Comparison of ENCODE assay signal across 27 mouse cellular contexts in genomic region chr10:18532293-18532692, GRCm38 (mm10). TPM values are rescaled to one million over a fixed set of nuclear protein-coding genes. Genes with fewer than 3 reads are reported as not detected.
DNase-seq lines count a peak whose midpoint lies in the region; ATAC-seq and TF ChIP-seq lines count a peak whose summit lies in the region.
"Had no signal": no experiment of that assay in that cellular context is flagged by ENCODE, and none has a peak within 500 bp of the region (broad histone marks: within the 10 kb centered on the region; RNA-seq: fewer than 3 reads in every experiment).

No protein-coding gene starts in this region.

- 70% methylated on average over 8 of the region's 8 CpGs for WGBS in kidney, postnatal 0 days

- no peak overlapping the region for H3K4me2 ChIP-seq in kidney, postnatal 0 days (ENCODE audit: low read length)
- H3K4me2 ChIP-seq: embryonic facial prominence, embryonic 15.5 days; forebrain, embryonic 15.5 days; limb, embryonic 12.5 days; liver, embryonic 12.5 days; midbrain, embryonic 13.5 days had no signal

- no peak overlapping the region for H3K9ac ChIP-seq in kidney, postnatal 0 days (ENCODE audit: low read depth, low read length)
- H3K9ac ChIP-seq: embryonic facial prominence, embryonic 15.5 days; forebrain, embryonic 15.5 days; limb, embryonic 12.5 days; liver, embryonic 12.5 days; midbrain, embryonic 13.5 days had no signal

- peaks cover 7% of the 10 kb centered on the region; the same call in 1 of the 2 replicates for H3K4me1 ChIP-seq in kidney, postnatal 0 days (replicated peaks; ENCODE audit: insufficient read depth, low read length)
- H3K4me1 ChIP-seq: megakaryocyte, embryonic 14.5 days; midbrain, embryonic 13.5 days had no signal

- intact Hi-C loops in gastrocnemius, postnatal 36 days (cut with DNase I), result no loop called here

- 0 out of 2 replicates have a peak, but pooled peaks have one; percentile 11 for ATAC-seq in kidney, postnatal 0 days (replicated peaks; ENCODE audit: low FRiP score, low read depth)
- ATAC-seq: forebrain, embryonic 15.5 days; hindbrain, postnatal 0 days; intestine, postnatal 0 days; liver, embryonic 12.5 days had no signal

- no peak overlapping the region for H3K27ac ChIP-seq in kidney, postnatal 0 days
- H3K27ac ChIP-seq: embryonic facial prominence, embryonic 15.5 days; forebrain, embryonic 15.5 days; hindbrain, postnatal 0 days; limb, embryonic 12.5 days; liver, embryonic 12.5 days; midbrain, embryonic 13.5 days; stomach, postnatal 0 days had no signal

- no peak overlapping the region for H3K4me3 ChIP-seq in kidney, postnatal 0 days (replicated peaks; ENCODE audit: low read depth, low read length)
- H3K4me3 ChIP-seq: embryonic facial prominence, embryonic 15.5 days; forebrain, embryonic 15.5 days; heart, embryonic 10.5 days; limb, embryonic 12.5 days; liver, embryonic 12.5 days; megakaryocyte, embryonic 14.5 days; midbrain, embryonic 13.5 days had no signal

- H3K9me3 ChIP-seq in kidney, postnatal 0 days (replicated peaks; ENCODE audit: low read length), result no peaks in the 10 kb centered on the region
- H3K9me3 ChIP-seq: embryonic facial prominence, embryonic 15.5 days; forebrain, embryonic 15.5 days; heart, embryonic 10.5 days; limb, embryonic 12.5 days; liver, embryonic 12.5 days; midbrain, embryonic 13.5 days had no signal

- TF ChIP-seq CTCF in kidney, postnatal 0 days (IDR thresholded peaks at IDR 0.05; ENCODE audit: low read depth), result no peak

- H3K27me3 ChIP-seq in kidney, postnatal 0 days (ENCODE audit: insufficient read depth, low read length), result no peaks in the 10 kb centered on the region
- H3K27me3 ChIP-seq: embryonic facial prominence, embryonic 15.5 days; forebrain, embryonic 15.5 days; limb, embryonic 12.5 days; liver, embryonic 12.5 days; megakaryocyte, embryonic 14.5 days; midbrain, embryonic 13.5 days had no signal

- DNase-seq in embryo, embryonic 11 days, result peak; percentile 26
- DNase-seq in embryo, embryonic 10 days (ENCODE audit: low spot score), result no peak
- no peak for DNase-seq in kidney, postnatal 0 days (ENCODE audit: low spot score)
- DNase-seq in kidney, postnatal 36 days, result no peak
- peak; percentile 87 for DNase-seq in 416B (ENCODE audit: low read depth)
- peak; percentile 13 for DNase-seq in forelimb bud, embryonic 11.5 days (ENCODE audit: low read depth, low spot score)
- no peak for DNase-seq in gastrocnemius, postnatal 36 days
- no peak for DNase-seq in ovary, postnatal 14 days (ENCODE audit: low spot score)
- DNase-seq: adrenal gland, adult 2 months; cerebellum, adult 11-12 months; cerebellum, postnatal 10 days; gastrocnemius, postnatal 14 days; heart, postnatal 10 days; lung, adult 18-20 months; lung, postnatal 14 days; right cerebral cortex, postnatal 14 days; thymus, postnatal 25 days had no signal

- 0 out of 2 replicates have a peak, but pooled peaks cover 11% of the 10 kb centered on the region for H3K36me3 ChIP-seq in kidney, postnatal 0 days (ENCODE audit: insufficient read depth, low read length)

RNA-seq across cellular contexts. Expression of gene Hebp2, which starts 13.6 kb away (rescaled TPM):
- 18.2 and 19.1 TPM in 2 replicates for polyA plus RNA-seq in kidney, postnatal 0 days (2015; fragmentation: Nextera tagmentation; extraction: Ambion mirVana)
- under 1 TPM; 0.61 to 0.86 TPM for total RNA-seq in gastrocnemius, postnatal 36 days (2021)

Comparison
In these comparisons a context has a peak if more than half of its experiments do, and no peak if none do; other contexts are left out.
1. DNase-seq: peak in embryo, embryonic 11 days (single experiment), 416B (single experiment) and forelimb bud, embryonic 11.5 days (single experiment); none in embryo, embryonic 10 days (single experiment), kidney, postnatal 0 days (single experiment), kidney, postnatal 36 days (0 of 2), gastrocnemius, postnatal 36 days (0 of 2) and ovary, postnatal 14 days (single experiment).